Mouse (Mus musculus) natural killer cell, adult 2 months (primary cell): ENCODE measurements at regions not wholly inside any gene's neighbourhood (a gene's known extent, or its start where the extent isn't known, plus 50 kb on each side); places are given as distances from the start of the nearest gene placed in this dataset.

Experiments used
- DNase-seq, 2 experiments: peaks; one replicate each; pipeline ENCODE4 v3.0.0; 2022; ENCODE audit warnings: low spot score in 2 of 2

- no peak for DNase-seq
Measured at GRCm38 (mm10) chr3:144324974-144325373, 120.0 kb upstream of the Lmo4 start.

- DNase-seq, result no peak
Measured at GRCm38 (mm10) chr3:144323524-144323923, 118.5 kb upstream of the Lmo4 start.

GRCm38 (mm10) chr3:144319468-144320205 is 114.6 kb upstream of the Lmo4 start:
- DNase-seq, result no peak

- DNase-seq, result no peak
Measured at GRCm38 (mm10) chr3:144318761-144319467, 113.9 kb upstream of the Lmo4 start.

- DNase-seq, result no peak
Measured at GRCm38 (mm10) chr3:144310748-144311147, 105.7 kb upstream of the Lmo4 start.

GRCm38 (mm10) chr3:144308616-144309015 is 103.6 kb upstream of the Lmo4 start:
- no peak for DNase-seq

GRCm38 (mm10) chr3:144307557-144307956 is 102.5 kb upstream of the Lmo4 start:
- DNase-seq, result no peak

- no peak for DNase-seq
Measured at GRCm38 (mm10) chr3:144305456-144305855, 100.4 kb upstream of the Lmo4 start.

- no peak for DNase-seq
Measured at GRCm38 (mm10) chr3:144304924-144305323, 99.9 kb upstream of the Lmo4 start.

- no peak for DNase-seq
Measured at GRCm38 (mm10) chr3:144302626-144303025, 97.6 kb upstream of the Lmo4 start.

- no peak for DNase-seq
Measured at GRCm38 (mm10) chr3:144301068-144301467, 96.0 kb upstream of the Lmo4 start.

- no peak for DNase-seq
Measured at GRCm38 (mm10) chr3:144299239-144299638, 94.2 kb upstream of the Lmo4 start.

- no peak for DNase-seq
Measured at GRCm38 (mm10) chr3:144289489-144289888, 84.5 kb upstream of the Lmo4 start.

GRCm38 (mm10) chr3:144286100-144286499 is 81.1 kb upstream of the Lmo4 start:
- DNase-seq, result no peak

- no peak for DNase-seq
Measured at GRCm38 (mm10) chr3:144284326-144284725, 79.3 kb upstream of the Lmo4 start.

- DNase-seq, result no peak
Measured at GRCm38 (mm10) chr3:144273115-144273514, 68.1 kb upstream of the Lmo4 start.

GRCm38 (mm10) chr3:144270206-144270605 is 65.2 kb upstream of the Lmo4 start:
- no peak for DNase-seq

- no peak for DNase-seq
Measured at GRCm38 (mm10) chr3:144264554-144264953, 59.5 kb upstream of the Lmo4 start.

- no peak for DNase-seq
Measured at GRCm38 (mm10) chr3:144260886-144261285, 55.9 kb upstream of the Lmo4 start.

GRCm38 (mm10) chr3:144257714-144258517 is 52.9 kb upstream of the Lmo4 start:
- DNase-seq, result no peak

GRCm38 (mm10) chr3:144257196-144257595 is 52.2 kb upstream of the Lmo4 start:
- DNase-seq, result no peak
